Mouse (Mus musculus) megakaryocyte, adult 5-6 weeks (primary cell): ENCODE measurements around the gene Ctcf. TPM values are rescaled to one million over a fixed set of nuclear protein-coding genes. Genes with fewer than 3 reads are reported as not detected.
A peak's percentile ranks its signal among the peaks of the same experiment; 100 is the strongest.
"Not testable (repeated sequence)": the region's sequence is repeated elsewhere in the genome, so short reads cannot be mapped to it uniquely, and the experiment has no call there.

Experiments used
- ATAC-seq: 2 replicates; pipeline ENCODE4 v1.8.0; 2016; ENCODE audit warnings: mild to moderate bottlenecking, inconsistent platforms; ENCODE audit not compliant: poor library complexity, severe bottlenecking
- total RNA-seq, 2 experiments: library from RNA; stranded (forward) in 1 of 2; stranded (reverse) in 1 of 2; fragments of 153-499, 151-499 nt in 1 of 2; fragments of 221-1000, 200-1000 nt in 1 of 2; gene quantifications; 2 replicates each; pipeline versions ENCODE4 v1.2.3 to v1.2.4; 2015 to 2017

The Ctcf gene
- total RNA-seq (2015), result 97.0 and 98.3 TPM in 2 replicates
- 101 and 124 TPM in 2 replicates for total RNA-seq (2017)

DNA sequence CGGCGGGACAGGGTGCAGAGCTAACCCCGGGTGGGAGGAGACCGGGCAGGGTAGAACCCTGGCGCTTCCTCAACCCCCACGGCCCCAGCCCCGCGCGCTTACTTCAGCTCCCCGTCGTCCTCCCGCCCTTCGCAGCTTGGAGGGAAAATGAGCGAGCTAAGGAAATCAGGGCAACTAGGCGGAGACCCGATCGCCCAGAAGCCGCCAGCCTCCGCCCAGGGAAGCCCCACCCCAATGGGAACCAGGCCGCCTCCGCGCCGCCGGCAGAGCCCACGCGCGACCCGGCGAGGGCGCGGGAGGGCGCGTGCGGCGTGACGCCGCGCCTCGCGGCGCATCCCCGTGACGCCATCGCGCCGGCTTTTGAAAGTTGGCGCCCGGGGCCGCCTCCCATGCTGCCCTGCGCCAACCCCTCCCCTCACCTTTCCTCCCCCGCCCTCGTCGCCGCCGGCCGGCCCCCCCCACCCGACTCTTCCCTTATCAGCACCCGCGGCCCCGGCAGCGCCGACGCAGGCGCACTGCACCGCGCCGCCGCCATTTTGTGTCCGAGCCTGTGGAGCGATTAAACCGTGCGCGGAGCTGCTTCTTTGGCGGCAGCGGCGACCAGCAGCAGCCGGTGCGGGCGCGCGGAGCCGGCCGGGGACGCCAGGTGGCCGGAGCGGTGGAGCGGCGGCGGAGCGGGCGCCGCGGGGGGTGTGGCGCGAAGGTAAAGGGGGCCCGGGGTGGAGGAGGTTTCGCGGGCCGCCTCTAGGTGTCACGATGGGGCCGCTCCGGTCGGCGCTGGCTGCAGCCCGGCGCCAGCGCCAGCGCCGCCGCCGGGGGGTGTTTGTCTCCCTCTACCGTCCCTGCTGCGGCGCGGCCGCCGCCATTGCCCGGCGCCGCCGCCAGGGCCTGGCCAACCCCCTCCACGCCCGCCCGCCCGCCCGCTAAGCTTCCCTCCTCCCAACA is at the start of gene Ctcf:
Gene Ctcf, plus strand, starts transcription at position 551 of the 945 bp plus-strand sequence.
- peak; percentile 79 for ATAC-seq

DNA sequence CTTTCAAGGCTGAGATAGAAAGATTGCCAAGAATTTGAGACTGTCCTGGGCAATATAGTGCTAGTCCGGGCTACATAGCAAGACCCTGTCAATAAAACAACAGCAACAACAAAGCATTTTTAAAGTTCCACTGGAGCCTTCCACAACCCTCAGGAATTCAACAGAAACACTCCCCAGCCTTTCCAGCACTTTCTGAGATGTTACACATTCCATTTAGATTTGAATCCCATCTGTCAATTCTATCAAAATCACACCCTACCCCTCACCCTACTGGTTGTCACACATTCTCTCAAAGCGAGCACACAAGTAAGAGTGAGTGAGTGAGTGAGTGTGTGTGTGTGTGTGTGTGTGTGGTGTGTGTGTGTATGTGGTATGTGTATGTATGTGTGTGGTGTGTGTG is 43.9 kb upstream of the Ctcf start:
- no peak for ATAC-seq

GRCm38 (mm10) chr8:105593859-105594258 is 42.5 kb upstream of the Ctcf start:
- no peak for ATAC-seq

- no peak for ATAC-seq
Measured at GRCm38 (mm10) chr8:105594451-105595242, 41.7 kb upstream of the Ctcf start.

DNA sequence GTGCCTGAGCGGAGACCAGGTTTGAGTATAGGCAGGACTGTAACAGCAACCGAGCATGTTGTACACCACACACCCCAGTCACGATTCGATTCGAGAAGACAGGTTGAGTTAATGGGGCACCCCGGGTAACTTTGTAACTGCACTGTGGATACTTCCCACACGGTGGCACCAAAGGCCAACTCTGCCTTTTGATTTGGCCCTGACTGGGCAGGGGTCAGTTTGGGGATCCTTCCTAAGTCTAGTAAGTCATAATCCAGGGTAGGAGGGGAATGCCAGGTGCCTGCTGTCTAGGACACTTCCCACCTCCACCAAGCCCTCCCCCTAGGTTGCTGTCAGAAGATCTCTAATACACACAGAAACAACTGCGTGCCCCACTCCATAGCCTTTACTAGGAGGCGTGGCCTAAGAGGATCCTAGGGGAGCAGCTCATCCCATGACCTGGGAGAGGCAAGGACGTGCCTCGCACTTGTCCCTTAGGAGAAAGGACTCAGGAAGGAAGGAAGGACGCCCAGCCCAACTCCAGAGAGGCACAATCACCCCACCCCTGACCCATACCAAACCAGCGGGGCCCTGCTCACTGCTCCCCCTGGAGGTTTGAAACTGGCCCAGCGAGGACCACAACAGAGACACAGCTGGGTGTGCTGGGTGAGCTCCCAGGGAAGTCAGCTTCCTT is 39.9 kb upstream of the Ctcf start:
- ATAC-seq, result peak; percentile 96

DNA sequence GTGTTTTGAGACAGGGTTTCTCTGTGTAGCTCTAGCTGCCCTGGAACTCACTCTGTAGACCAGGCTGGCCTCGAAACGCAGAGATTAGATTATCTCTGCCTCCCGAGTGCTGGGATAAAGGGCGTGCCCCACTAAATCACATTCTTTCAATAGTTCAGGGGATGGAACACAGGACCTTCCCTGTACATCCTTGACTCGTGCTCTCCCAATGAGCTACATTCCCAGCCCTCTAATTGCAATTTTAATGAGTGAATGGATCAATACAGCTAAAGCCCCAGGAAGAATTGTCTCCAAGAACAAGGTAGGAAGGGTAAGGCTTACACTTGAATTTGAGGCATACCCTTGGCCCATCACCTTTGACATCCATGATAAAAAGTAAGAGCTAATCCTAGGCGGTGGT is 37.6 kb upstream of the Ctcf start:
- ATAC-seq, result no peak

DNA sequence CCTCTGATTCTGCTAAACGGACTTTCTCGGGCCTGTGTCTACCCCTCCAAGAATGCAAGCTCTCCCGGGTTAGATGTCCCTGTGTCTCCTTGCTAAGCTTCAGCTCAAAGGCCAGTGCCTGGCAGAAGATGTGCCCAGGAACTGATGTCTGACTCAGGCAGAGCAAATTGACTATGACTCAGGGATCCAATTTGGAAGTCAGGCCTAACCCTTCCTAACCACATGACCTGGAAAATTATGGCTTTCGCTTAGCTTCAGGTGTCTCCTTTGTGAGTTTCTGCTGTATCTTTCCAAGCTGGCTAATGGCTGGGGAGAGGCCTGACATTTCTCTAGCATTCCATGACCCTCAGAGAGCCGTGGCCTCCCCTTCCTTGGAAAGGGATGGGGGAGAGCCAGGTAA is 35.1 kb upstream of the Ctcf start:
- no peak for ATAC-seq

- ATAC-seq, result not testable (repeated sequence)
Measured at GRCm38 (mm10) chr8:105602540-105602939, 33.8 kb upstream of the Ctcf start.

DNA sequence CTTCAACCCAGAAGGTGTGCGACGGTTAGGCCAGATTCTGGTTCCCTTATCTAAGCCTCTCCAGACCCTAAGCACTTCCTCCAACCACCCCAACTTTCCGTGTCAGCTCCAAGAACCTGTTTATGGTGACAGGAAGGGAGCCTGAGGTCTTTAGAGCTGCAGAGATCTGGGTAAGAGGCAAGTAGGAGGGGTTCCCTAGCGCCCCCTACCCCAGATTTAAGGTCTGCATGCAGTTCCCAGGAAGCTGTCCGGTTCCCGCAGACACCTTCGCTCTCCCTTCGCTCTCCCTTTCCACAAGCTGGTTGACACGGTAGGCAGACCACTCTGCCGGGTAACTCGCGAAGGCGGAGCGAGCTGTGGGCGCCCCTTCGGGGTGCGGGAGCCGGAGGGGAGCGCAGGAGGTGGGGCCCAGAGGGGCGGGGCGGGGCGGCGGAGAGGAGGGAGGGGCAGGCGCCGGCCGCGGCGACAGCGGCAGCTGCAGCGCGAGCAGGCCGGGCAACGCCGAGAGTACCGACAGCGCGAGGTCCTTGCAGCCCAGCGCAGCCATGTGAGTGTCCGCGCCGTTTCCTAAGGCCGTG is 31.5 kb upstream of the Ctcf start, which contains the start of gene Ripor1:
Gene Ripor1, plus strand, starts transcription at position 452 of the 578 bp plus-strand sequence.
- ATAC-seq, result peak; percentile 70

- ATAC-seq, result peak; percentile 30
Measured at GRCm38 (mm10) chr8:105605491-105606188, 30.7 kb upstream of the Ctcf start.

DNA sequence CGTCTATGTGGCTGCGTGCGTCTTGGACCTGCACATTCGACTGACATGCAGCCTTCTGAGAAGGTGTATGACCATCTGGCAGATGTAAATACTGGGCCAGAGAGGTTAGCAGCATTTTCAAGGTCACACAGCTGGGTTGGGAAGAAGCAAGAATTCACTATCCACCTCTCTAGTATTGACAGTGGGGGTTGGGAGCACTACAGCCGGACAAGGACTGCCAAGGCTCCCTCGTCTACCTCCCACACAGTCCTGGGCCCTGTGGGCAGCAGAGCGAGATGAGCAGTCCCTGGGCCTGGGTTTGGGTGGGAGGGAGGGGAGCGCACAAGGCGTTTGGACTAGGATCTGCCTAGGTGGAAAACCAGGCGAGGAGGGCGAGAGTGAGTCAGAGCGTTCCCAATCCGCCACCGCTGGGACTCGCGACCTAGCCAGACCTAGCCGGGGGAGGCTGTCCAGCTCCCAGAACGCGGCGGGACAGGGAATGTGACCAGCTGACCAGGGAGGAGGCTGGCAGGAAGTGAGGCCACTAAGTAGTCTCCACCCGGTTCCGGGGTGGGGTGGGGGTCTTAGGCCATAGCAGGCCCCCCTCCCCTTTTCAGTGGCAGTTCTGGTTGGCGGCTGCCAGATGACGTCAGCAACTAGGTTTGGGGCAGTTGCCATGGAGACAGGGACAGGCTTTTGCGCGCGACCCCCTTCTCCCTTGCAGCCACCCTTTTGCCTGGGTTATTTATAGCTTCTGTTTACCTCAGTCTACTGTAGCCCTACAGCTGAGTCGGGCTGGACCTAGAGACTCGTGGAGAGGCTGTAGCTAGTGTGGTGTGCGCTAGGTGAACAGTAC is 30.0 kb upstream of the Ctcf start:
- peak; percentile 7 for ATAC-seq

DNA sequence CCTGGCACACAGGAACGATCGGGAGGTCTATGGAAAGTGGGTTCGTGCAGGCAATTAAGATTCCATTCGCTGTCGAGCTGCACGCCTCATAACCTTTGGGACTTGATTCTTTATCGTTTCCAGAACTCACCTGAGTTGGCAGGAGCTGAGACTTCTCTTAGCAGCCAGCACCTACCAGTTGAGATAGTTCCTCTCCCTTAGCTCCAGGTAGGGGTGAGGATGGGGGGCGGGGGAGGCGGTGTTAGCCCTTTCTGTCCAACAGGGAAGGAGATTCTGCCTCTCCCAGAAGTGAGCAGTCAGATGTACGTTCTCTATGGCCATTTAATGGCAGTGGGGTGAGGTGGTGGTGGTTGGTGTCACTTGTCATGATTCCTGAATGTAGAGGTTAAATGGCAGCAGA is 29.3 kb upstream of the Ctcf start:
- no peak for ATAC-seq

DNA sequence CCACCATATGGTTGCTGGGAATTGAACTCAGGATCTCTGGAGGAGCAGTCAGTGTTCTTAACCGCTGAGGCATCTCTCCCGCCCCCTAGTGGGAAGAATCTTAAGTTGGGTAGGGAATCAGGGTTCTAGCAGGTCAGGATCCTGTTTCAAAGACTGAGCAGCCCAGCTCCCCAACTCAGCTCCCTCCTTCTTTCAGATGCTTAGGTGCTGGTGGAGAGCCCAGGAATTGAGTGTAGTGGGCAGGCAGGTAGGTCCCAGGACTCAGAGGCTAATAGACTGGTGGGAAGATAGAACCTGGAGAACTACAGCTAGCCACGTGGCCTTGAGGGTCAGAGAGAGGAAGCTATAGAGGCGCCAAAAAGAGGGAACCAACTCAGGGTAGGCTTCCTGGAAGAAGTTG is 28.7 kb upstream of the Ctcf start:
- peak; percentile 36 for ATAC-seq

DNA sequence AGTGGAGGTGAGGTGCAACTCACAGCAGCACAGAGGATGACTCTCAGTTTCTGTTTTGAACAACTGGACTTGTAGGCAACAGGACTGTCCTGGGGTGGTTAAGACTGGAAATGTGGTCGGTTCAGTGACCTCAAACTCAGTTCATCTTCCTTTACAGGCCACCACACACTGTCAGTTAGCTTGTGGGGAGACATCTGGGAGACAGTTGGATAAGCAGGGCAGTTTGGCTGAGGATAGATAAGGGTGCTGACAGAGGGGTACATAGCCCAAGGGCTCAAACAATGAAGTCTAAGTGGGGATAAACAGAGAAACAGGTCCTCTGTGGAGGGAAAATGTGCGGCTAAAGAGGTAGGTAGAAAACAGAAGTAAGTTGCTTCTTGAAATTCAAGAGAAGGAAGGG is 27.0 kb upstream of the Ctcf start:
- no peak for ATAC-seq

DNA sequence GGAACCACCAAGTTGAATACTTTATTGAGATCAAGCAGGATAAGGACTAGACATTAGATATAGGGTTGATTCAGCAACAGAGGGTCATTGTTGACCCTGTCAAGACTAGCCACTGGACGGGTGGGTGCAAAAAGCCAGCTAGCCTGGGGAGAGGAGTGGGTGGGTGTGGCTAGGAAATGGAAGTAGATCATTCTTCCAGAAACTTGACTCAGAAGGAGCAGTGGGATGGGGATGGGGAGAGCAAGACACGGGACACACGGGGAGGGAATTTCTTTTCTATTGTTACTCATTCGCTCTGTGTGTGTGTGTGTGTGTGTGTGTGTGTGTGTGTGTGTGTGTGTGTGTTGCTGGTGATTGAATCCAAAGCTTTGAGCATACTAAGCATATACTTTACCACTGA is 26.6 kb upstream of the Ctcf start:
- ATAC-seq, result no peak

GRCm38 (mm10) chr8:105611836-105612235 is 24.5 kb upstream of the Ctcf start:
- no peak for ATAC-seq

DNA sequence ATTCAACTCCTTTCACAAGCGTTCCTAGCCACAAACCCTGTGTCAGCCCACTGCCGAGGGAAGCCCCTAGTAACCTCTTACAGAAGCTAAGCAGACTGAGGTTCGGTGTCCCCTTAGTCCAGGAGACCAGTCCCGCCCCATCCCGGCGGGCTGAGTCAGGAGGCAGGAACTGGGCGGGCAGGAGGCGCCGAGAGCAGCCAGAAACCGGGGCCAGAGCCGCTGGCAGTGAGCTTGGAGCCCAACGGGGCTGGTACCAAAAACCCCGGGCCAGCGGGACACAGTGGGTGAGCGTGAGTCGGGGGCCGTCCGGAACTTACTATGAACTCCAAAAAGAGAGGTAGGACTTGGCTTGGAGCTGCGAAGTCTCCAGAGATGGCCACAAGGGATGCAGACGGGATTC is 23.3 kb upstream of the Ctcf start:
- ATAC-seq, result peak; percentile 12

DNA sequence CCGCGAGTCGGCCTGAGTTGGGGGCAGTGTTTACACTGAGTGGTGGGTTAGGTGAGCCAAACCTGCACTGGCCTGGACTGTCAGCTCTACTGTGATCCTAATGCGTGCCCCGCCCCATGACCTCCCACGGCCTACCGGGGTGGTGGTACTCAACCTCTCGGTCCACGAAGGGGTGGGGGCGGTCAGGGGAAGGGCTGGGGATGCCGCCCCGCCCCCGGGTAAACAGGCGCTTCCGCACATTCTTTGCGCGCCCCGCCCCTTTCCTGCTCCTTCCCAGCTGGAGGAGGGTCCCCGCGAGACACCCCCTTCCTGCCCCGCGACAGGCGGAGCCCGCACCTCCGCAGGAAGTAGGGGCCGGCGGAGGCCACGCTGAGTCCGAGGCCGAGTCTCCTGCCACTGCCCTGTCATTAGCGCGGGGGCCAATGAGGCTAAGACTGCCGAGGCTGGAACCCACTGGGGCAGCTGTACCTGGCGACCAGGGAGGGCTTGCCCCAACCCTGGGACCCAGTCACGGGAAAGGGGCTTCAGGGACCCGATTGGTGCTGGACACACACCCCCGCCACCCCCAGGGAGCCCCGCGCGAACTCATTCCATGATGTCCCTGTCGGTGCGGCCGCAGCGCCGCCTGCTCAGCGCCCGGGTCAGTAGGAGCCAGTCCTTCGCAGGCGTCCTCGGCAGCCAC is 22.4 kb upstream of the Ctcf start:
- ATAC-seq, result peak; percentile 70

DNA sequence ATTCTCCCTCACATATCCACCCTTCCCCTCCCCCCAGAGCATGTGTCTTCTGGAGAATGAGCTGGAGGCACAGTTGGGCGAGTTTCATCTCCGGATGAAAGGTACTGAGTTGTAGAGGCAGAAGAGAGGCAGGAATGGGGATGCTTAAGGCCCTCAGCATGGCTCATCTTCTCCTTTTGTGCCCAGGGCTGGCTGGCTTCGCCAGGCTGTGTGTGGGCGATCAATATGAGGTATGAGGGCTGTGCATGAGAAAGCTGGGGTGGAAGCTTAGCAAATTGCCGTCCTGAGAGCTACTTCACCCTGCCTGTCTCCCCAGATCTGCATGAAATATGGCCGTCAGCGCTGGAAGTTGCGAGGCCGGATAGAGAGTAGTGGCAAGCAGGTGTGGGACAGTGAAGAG is 20.4 kb upstream of the Ctcf start:
- no peak for ATAC-seq
